Mouse (Mus musculus) testis, adult 2 months (tissue): ENCODE measurements around the gene Tek. TPM values are rescaled to one million over a fixed set of nuclear protein-coding genes. Genes with fewer than 3 reads are reported as not detected.

Experiments used
- H3K27ac ChIP-seq: fragments of 200-500 bp; 2 replicates; pipeline ENCODE4 v1.5.1; 2012; ENCODE audit warnings: low read depth, low read length; ENCODE audit not compliant: control insufficient read depth, insufficient read depth
- H3K27me3 ChIP-seq: fragments of 200-500 bp; 2 replicates; pipeline ENCODE4 v1.6.1; 2012; ENCODE audit warnings: mild to moderate bottlenecking, low read length, moderate library complexity; ENCODE audit not compliant: control insufficient read depth, insufficient read depth
- H3K36me3 ChIP-seq: fragments of 200-500 bp; 2 replicates; pipeline ENCODE4 v1.6.1; 2012; ENCODE audit warnings: mild to moderate bottlenecking, low read length; ENCODE audit not compliant: control insufficient read depth, insufficient read depth
- H3K4me1 ChIP-seq: fragments of 200-500 bp; 2 replicates; pipeline ENCODE4 v1.6.1; 2012; ENCODE audit warnings: low read length; ENCODE audit not compliant: control insufficient read depth, insufficient read depth
- H3K4me3 ChIP-seq: fragments of 200-500 bp; 2 replicates; pipeline ENCODE4 v1.5.1; 2012; ENCODE audit warnings: low read depth, mild to moderate bottlenecking, low read length, moderate library complexity, mixed read lengths; ENCODE audit not compliant: control insufficient read depth
- CTCF ChIP-seq: fragments of 200-500 bp; IDR thresholded peaks from 2 replicates; pipeline ENCODE4 v1.5.1; 2012; ENCODE audit warnings: low read depth, mild to moderate bottlenecking, inconsistent platforms, low read length, moderate library complexity; ENCODE audit not compliant: control insufficient read depth, insufficient read depth, insufficient replicate concordance
- POLR2A ChIP-seq: fragments of 200-500 bp; IDR thresholded peaks from 2 replicates; pipeline ENCODE4 v1.6.1; 2012; ENCODE audit warnings: low read depth, mild to moderate bottlenecking, inconsistent platforms, low read length, moderate library complexity; ENCODE audit not compliant: control insufficient read depth
- polyA plus RNA-seq: library from polyadenylated mRNA; depleted of rRNA; stranded (reverse); fragments of >200 nt; gene quantifications from 2 replicates; pipeline ENCODE4 v1.2.3, GENCODE M21; 2012

Tek gene
- polyA plus RNA-seq, 1 experiment: 0.78 TPM

DNA sequence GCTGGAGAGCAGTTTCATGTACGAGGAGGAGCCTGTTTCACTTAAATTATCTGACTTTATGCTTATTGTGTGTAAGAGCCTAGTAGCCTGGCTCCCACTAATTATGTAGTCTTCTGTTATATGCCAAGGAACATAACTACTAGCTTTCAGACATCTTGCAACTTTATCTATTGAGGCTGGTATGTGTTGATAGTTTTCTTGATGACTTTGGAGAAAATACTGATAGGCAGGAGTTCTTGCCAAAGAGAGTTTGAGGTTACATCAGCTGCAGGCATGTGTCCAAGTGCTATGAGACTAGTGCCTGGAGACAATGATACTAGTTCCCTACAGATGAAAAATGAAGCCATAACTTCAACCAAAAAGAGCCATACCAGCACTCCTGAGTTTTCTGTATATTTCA, 64.1 kb downstream of the Tek start:
- no peaks in the 10 kb centered on the region for H3K4me1 ChIP-seq
- no peak overlapping the region for H3K4me3 ChIP-seq
- no peaks in the 10 kb centered on the region for H3K36me3 ChIP-seq
- no peak overlapping the region for H3K27ac ChIP-seq
- TF ChIP-seq POLR2A (no peak), CTCF (no peak)
- H3K27me3 ChIP-seq: no peaks in the 10 kb centered on the region

DNA sequence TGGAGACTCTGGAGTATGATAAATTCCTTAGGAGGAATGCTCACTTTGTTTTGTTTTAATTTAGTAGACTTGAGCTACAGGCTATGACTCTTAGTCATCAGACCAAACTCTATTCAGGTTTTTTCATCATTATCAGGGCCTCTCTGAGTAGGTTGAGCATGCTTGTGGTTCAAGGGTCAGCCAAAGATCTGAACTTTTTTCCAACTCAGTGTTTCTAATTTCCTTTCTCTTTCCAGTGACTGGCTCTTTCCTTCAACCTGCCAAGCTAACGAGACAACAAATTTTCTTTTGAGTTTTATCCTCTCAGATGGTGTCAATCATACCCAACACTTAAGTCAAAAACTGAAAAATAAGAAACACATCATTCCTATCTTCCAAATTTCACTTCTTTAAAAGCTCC, 71.5 kb downstream of the Tek start:
- Histone ChIP-seq H3K36me3 (no peaks in the 10 kb centered on the region), H3K27ac (no peak overlapping the region), H3K4me3 (no peak overlapping the region), H3K27me3 (no peaks in the 10 kb centered on the region), H3K4me1 (no peaks in the 10 kb centered on the region)
- TF ChIP-seq POLR2A (no peak), CTCF (no peak)

- Histone ChIP-seq H3K27ac (no peak overlapping the region), H3K4me1 (no peaks in the 10 kb centered on the region), H3K4me3 (no peak overlapping the region), H3K27me3 (no peaks in the 10 kb centered on the region), H3K36me3 (no peaks in the 10 kb centered on the region)
- TF ChIP-seq POLR2A (no peak), CTCF (no peak)
Observed at GRCm38 (mm10) chr4:94826891-94827290, 87.8 kb downstream of the Tek start.

DNA sequence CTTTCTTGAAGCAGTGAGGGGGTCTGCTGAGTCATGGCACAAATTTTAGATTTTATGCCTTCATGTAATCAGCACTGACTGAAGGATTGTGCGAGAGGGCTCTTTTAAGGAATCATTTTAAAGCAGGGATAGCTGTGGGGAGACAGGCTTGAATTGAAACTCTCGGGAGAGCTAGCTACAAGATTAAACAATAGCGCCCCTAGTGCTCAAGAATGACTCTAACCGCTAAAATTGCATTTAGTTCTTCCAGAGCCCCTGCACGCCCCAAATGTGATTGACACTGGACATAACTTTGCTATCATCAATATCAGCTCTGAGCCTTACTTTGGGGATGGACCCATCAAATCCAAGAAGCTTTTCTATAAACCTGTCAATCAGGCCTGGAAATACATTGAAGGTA, 88.3 kb downstream of the Tek start:
- H3K4me1 ChIP-seq: no peaks in the 10 kb centered on the region
- H3K36me3 ChIP-seq: no peaks in the 10 kb centered on the region
- H3K27ac ChIP-seq: no peak overlapping the region
- H3K4me3 ChIP-seq: no peak overlapping the region
- TF ChIP-seq CTCF (no peak), POLR2A (no peak)
- no peaks in the 10 kb centered on the region for H3K27me3 ChIP-seq

DNA sequence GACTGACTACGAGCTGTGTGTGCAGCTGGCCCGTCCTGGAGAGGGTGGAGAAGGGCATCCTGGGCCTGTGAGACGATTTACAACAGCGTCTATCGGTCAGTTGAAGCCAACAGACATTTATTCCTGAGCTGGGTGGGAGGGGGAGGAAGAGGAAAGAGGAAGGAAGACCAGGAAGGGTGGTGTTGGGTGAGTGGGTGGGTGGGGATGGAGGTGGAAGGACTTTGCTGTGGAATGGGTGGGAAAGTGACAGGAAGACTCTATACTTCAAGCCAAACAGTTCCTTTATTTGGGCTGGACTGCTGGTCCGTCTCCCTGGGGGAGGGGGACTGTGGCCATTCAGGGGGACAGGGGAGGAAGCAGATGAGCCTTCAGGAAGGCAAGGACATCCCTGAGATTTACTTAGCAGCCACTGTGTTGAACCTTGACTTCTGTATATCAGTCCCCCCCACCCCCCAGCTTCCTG, 90.9 kb downstream of the Tek start:
- no peak overlapping the region; the same call in 1 of the 2 replicates for H3K27ac ChIP-seq
- no peaks in the 10 kb centered on the region for H3K27me3 ChIP-seq
- TF ChIP-seq CTCF (no peak), POLR2A (no peak)
- no peaks in the 10 kb centered on the region for H3K36me3 ChIP-seq
- no peaks in the 10 kb centered on the region for H3K4me1 ChIP-seq
- H3K4me3 ChIP-seq: no peak overlapping the region

DNA sequence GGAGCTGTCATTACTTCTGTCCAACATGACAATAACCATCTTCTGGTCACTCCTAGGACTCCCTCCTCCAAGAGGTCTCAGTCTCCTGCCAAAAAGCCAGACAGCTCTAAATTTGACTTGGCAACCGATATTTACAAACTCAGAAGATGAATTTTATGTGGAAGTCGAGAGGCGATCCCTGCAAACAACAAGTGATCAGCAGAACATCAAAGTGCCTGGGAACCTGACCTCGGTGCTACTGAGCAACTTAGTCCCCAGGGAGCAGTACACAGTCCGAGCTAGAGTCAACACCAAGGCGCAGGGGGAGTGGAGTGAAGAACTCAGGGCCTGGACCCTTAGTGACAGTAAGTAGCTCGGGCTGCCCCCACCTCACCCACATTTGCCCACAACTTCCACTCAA, 98.0 kb downstream of the Tek start:
- Histone ChIP-seq H3K36me3 (no peaks in the 10 kb centered on the region), H3K27ac (no peak overlapping the region), H3K4me1 (no peaks in the 10 kb centered on the region), H3K27me3 (no peaks in the 10 kb centered on the region), H3K4me3 (no peak overlapping the region)
- TF ChIP-seq CTCF: no peak
- no peak for TF ChIP-seq POLR2A

DNA sequence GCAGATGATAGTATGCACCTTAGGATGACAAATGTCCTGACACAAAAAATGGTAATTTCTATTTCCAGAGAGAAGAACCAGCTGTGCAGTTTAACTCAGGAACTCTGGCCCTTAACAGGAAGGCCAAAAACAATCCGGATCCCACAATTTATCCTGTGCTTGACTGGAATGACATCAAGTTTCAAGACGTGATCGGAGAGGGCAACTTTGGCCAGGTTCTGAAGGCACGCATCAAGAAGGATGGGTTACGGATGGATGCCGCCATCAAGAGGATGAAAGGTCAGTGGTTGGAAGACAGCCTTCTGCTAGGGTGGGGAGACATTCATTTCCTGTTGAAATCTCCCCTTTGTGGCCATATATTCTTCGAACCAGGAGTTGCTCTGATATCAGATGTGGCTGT, 114.2 kb downstream of the Tek start:
- H3K27me3 ChIP-seq: no peaks in the 10 kb centered on the region
- H3K4me1 ChIP-seq: no peaks in the 10 kb centered on the region
- no peak overlapping the region for H3K27ac ChIP-seq
- no peaks in the 10 kb centered on the region for H3K36me3 ChIP-seq
- no peak overlapping the region for H3K4me3 ChIP-seq
- TF ChIP-seq POLR2A (no peak), CTCF (no peak)

DNA sequence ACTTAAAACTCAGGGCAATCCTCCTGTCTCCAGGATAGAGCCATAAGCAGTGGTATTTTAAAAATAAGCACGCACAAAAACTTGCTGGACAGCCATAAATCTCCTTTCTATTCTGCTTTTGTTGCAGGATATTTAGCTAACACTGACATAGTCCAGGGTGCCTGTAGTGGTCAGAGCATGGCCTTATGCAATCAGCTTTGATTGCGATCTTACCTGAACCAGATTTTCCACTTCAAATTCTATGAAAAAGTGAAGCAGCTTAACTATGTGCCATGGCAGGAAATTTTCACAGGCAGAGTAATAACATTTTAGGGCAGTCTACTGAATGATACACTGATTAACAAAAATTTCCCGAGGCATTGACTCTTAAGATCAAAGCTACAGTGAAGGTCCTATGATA, 115.2 kb downstream of the Tek start:
- no peaks in the 10 kb centered on the region for H3K27me3 ChIP-seq
- H3K4me3 ChIP-seq: no peak overlapping the region
- no peaks in the 10 kb centered on the region for H3K4me1 ChIP-seq
- no peak overlapping the region for H3K27ac ChIP-seq
- no peaks in the 10 kb centered on the region for H3K36me3 ChIP-seq
- TF ChIP-seq POLR2A (no peak), CTCF (no peak)
